Comparison of ENCODE assay signal across 16 mouse cellular contexts in genomic region chr7:127285154-127285553, GRCm38 (mm10). TPM values are rescaled to one million over a fixed set of nuclear protein-coding genes. Genes with fewer than 3 reads are reported as not detected.
DNase-seq lines count a peak whose midpoint lies in the region; ATAC-seq and TF ChIP-seq lines count a peak whose summit lies in the region.
"Had no signal": no experiment of that assay in that cellular context is flagged by ENCODE, and none has a peak within 500 bp of the region (broad histone marks: within the 10 kb centered on the region; RNA-seq: fewer than 3 reads in every experiment).

No protein-coding gene starts in this region.

- 0 out of 2 replicates have a peak overlapping the region, but pooled peaks have one; percentile 27 for H3K4me2 ChIP-seq in liver, embryonic 15.5 days
- no peak overlapping the region for H3K4me2 ChIP-seq in kidney, embryonic 14.5 days (replicated peaks; ENCODE audit: low read depth, low read length)
- H3K4me2 ChIP-seq: forebrain, embryonic 12.5 days; lung, embryonic 15.5 days; midbrain, embryonic 11.5 days; neural tube, embryonic 12.5 days had no signal

- no peak for TF ChIP-seq POLR2A in thymus, adult 2 months (IDR thresholded peaks at IDR 0.05; ENCODE audit: control insufficient read depth, extremely low read depth, insufficient read depth, low read length, poor library complexity)

- ATAC-seq in common myeloid progenitor, adult 5-6 weeks (replicated peaks; ENCODE audit: low read depth, poor library complexity, severe bottlenecking), result peak; percentile 79
- peak; percentile 70 for ATAC-seq in liver, embryonic 15.5 days (ENCODE audit: insufficient read depth)
- no peak for ATAC-seq in kidney, embryonic 14.5 days (ENCODE audit: low FRiP score, low TSS enrichment)
- ATAC-seq in cerebellum, adult (ENCODE audit: insufficient number of reproducible peaks, low FRiP score, low TSS enrichment), result no peak
- ATAC-seq: hindbrain, postnatal 0 days had no signal

- 9% methylated on average over 10 of the region's 10 CpGs for WGBS in liver, embryonic 15.5 days (ENCODE audit: insufficient replicate concordance)
- WGBS in thymus, adult 2 months, result 25% methylated on average over 7 of the region's 10 CpGs
- WGBS in kidney, embryonic 14.5 days, result 82% methylated on average over 10 of the region's 10 CpGs

- no peak overlapping the region for H3K9ac ChIP-seq in liver, embryonic 15.5 days
- H3K9ac ChIP-seq in kidney, embryonic 14.5 days (ENCODE audit: low read depth, low read length), result no peak overlapping the region
- H3K9ac ChIP-seq: forebrain, embryonic 12.5 days; lung, embryonic 15.5 days; neural tube, embryonic 12.5 days had no signal

- H3K4me1 ChIP-seq in liver, embryonic 15.5 days (replicated peaks), result peaks cover 19% of the 10 kb centered on the region
- H3K4me1 ChIP-seq in thymus, adult 2 months (replicated peaks; ENCODE audit: control insufficient read depth, insufficient read depth, low read length), result peaks cover 65% of the 10 kb centered on the region
- no peaks in the 10 kb centered on the region for H3K4me1 ChIP-seq in kidney, embryonic 14.5 days (ENCODE audit: control insufficient read depth, insufficient read depth, low read length)
- H3K4me1 ChIP-seq: forebrain, embryonic 12.5 days; lung, embryonic 15.5 days; neural tube, embryonic 12.5 days had no signal

- TF ChIP-seq CTCF in thymus, adult 2 months (IDR thresholded peaks at IDR 0.05; ENCODE audit: borderline replicate concordance, control insufficient read depth, extremely low read depth, insufficient read depth, low read length, poor library complexity), result no peak

- no peak overlapping the region for H3K27ac ChIP-seq in liver, embryonic 15.5 days (replicated peaks)
- peak overlapping the region; percentile 96 for H3K27ac ChIP-seq in thymus, adult 2 months (ENCODE audit: control insufficient read depth, insufficient read depth, low read length)
- no peak overlapping the region for H3K27ac ChIP-seq in kidney, embryonic 14.5 days (ENCODE audit: low read depth, low read length)
- H3K27ac ChIP-seq: forebrain, embryonic 12.5 days; hindbrain, postnatal 0 days; lung, embryonic 15.5 days; neural tube, embryonic 12.5 days had no signal

- H3K27me3 ChIP-seq in liver, embryonic 15.5 days, result 0 out of 2 replicates have a peak, but pooled peaks cover 3% of the 10 kb centered on the region
- no peaks in the 10 kb centered on the region for H3K27me3 ChIP-seq in thymus, adult 2 months (ENCODE audit: control insufficient read depth, insufficient read depth, low read length)
- no peaks in the 10 kb centered on the region for H3K27me3 ChIP-seq in kidney, embryonic 14.5 days (ENCODE audit: control insufficient read depth, insufficient read depth, low read length)
- H3K27me3 ChIP-seq: forebrain, embryonic 12.5 days; lung, embryonic 15.5 days; neural tube, embryonic 12.5 days had no signal

- peak; percentile 91 for DNase-seq in CD4-positive, CD25-positive, alpha-beta regulatory T cell, adult 2 months (ENCODE audit: low read depth, low spot score)
- peak; percentile 54 for DNase-seq in thymus, adult 2 months
- DNase-seq in layer of hippocampus, adult 9-10 months (ENCODE audit: low spot score), result no peak
- no peak for DNase-seq in gastrocnemius, postnatal 14 days
- DNase-seq: cerebellum, adult 8-10 months; gastrocnemius, postnatal 25 days; kidney, postnatal 36 days had no signal

- no peaks in the 10 kb centered on the region for H3K9me3 ChIP-seq in liver, embryonic 15.5 days (replicated peaks)
- peaks cover 15% of the 10 kb centered on the region for H3K9me3 ChIP-seq in kidney, embryonic 14.5 days (ENCODE audit: control insufficient read depth, low read length)

- intact Hi-C loops in gastrocnemius, postnatal 14 days (cut with DNase I; ENCODE audit: low total_unique reads), result no loop called here

- H3K4me3 ChIP-seq in liver, embryonic 15.5 days (replicated peaks), result no peak overlapping the region
- no peak overlapping the region for H3K4me3 ChIP-seq in thymus, adult 2 months (ENCODE audit: control insufficient read depth, insufficient read depth, low read length)
- no peak overlapping the region for H3K4me3 ChIP-seq in kidney, embryonic 14.5 days (ENCODE audit: low read length)
- H3K4me3 ChIP-seq: forebrain, embryonic 12.5 days; lung, embryonic 15.5 days; neural tube, embryonic 12.5 days had no signal

- H3K36me3 ChIP-seq in liver, embryonic 15.5 days (replicated peaks), result no peaks in the 10 kb centered on the region
- H3K36me3 ChIP-seq in thymus, adult 2 months (ENCODE audit: control insufficient read depth, insufficient read depth, low read length), result no peaks in the 10 kb centered on the region
- H3K36me3 ChIP-seq in kidney, embryonic 14.5 days (ENCODE audit: control insufficient read depth, insufficient read depth, low read length), result no peaks in the 10 kb centered on the region
- H3K36me3 ChIP-seq: forebrain, embryonic 12.5 days; lung, embryonic 15.5 days; neural tube, embryonic 12.5 days had no signal

RNA-seq across cellular contexts. Expression of gene Itgal, which starts 10.9 kb away (rescaled TPM):
- 26.1 and 31.6 TPM in 2 replicates for total RNA-seq in common myeloid progenitor, adult 5-6 weeks (2017)
- 6.2 and 7.3 TPM in 2 replicates for polyA plus RNA-seq in liver, embryonic 15.5 days (2015; fragmentation: Nextera tagmentation; extraction: Ambion mirVana)
- polyA plus RNA-seq in thymus, adult 2 months (2012; rRNA removed), result 353 and 356 TPM in 2 replicates
- 0.80 and 1.0 TPM in 2 replicates for polyA plus RNA-seq in kidney, embryonic 14.5 days (2014; fragmentation: Nextera tagmentation; extraction: Ambion mirVana)
- total RNA-seq in gastrocnemius, postnatal 14 days (2021), result under 1 TPM; 0.42 to 0.62 TPM
- total RNA-seq: hindbrain, postnatal 0 days had no signal

RNA-seq across cellular contexts. Expression of gene Sephs2, which starts 11.3 kb away (rescaled TPM):
- 99.1 and 102 TPM in 2 replicates for total RNA-seq in common myeloid progenitor, adult 5-6 weeks (2017)
- 162 and 175 TPM in 2 replicates for polyA plus RNA-seq in liver, embryonic 15.5 days (2015; fragmentation: Nextera tagmentation; extraction: Ambion mirVana)
- polyA plus RNA-seq in thymus, adult 2 months (2012; rRNA removed), result 37.2 and 46.3 TPM in 2 replicates
- polyA plus RNA-seq in kidney, embryonic 14.5 days (2014; fragmentation: Nextera tagmentation; extraction: Ambion mirVana), result 112 and 132 TPM in 2 replicates
- total RNA-seq in gastrocnemius, postnatal 14 days (2021), result 10 to 100 TPM; 19.3 to 23.1 TPM

RNA-seq across cellular contexts. Expression of gene Dctpp1, which starts 24.6 kb away (rescaled TPM):
- 85.1 and 88.3 TPM in 2 replicates for total RNA-seq in common myeloid progenitor, adult 5-6 weeks (2017)
- polyA plus RNA-seq in liver, embryonic 15.5 days (2015; fragmentation: Nextera tagmentation; extraction: Ambion mirVana), result 74.2 and 84.8 TPM in 2 replicates
- polyA plus RNA-seq in thymus, adult 2 months (2012; rRNA removed), result 122 and 125 TPM in 2 replicates
- 252 and 290 TPM in 2 replicates for polyA plus RNA-seq in kidney, embryonic 14.5 days (2014; fragmentation: Nextera tagmentation; extraction: Ambion mirVana)
- 10 to 100 TPM; 24.7 to 27.0 TPM for total RNA-seq in gastrocnemius, postnatal 14 days (2021)

RNA-seq across cellular contexts. Expression of gene Zfp771, which starts 41.1 kb away (rescaled TPM):
- 6.3 and 8.9 TPM in 2 replicates for total RNA-seq in common myeloid progenitor, adult 5-6 weeks (2017)
- polyA plus RNA-seq in liver, embryonic 15.5 days (2015; fragmentation: Nextera tagmentation; extraction: Ambion mirVana), result 13.8 and 15.0 TPM in 2 replicates
- 91.3 and 102 TPM in 2 replicates for polyA plus RNA-seq in thymus, adult 2 months (2012; rRNA removed)
- 59.3 and 94.9 TPM in 2 replicates for polyA plus RNA-seq in kidney, embryonic 14.5 days (2014; fragmentation: Nextera tagmentation; extraction: Ambion mirVana)
- total RNA-seq in gastrocnemius, postnatal 14 days (2021), result 10 to 100 TPM; 18.0 to 21.6 TPM

RNA-seq across cellular contexts. Expression of gene Sept1, which starts 52.2 kb away (rescaled TPM):
- total RNA-seq in common myeloid progenitor, adult 5-6 weeks (2017), result 62.7 and 63.2 TPM in 2 replicates
- polyA plus RNA-seq in liver, embryonic 15.5 days (2015; fragmentation: Nextera tagmentation; extraction: Ambion mirVana), result 9.4 and 9.7 TPM in 2 replicates
- polyA plus RNA-seq in thymus, adult 2 months (2012; rRNA removed), result 1,045 and 1,102 TPM in 2 replicates
- polyA plus RNA-seq in kidney, embryonic 14.5 days (2014; fragmentation: Nextera tagmentation; extraction: Ambion mirVana), result 18.5 and 21.6 TPM in 2 replicates
- total RNA-seq in gastrocnemius, postnatal 14 days (2021), result 1 to 10 TPM; 4.2 to 5.0 TPM

Comparison
In these comparisons a context has a peak if more than half of its experiments do, and no peak if none do; other contexts are left out.
1. DNase-seq: peak in CD4-positive, CD25-positive, alpha-beta regulatory T cell, adult 2 months (single experiment) and thymus, adult 2 months (single experiment); none in layer of hippocampus, adult 9-10 months (single experiment) and gastrocnemius, postnatal 14 days (single experiment).
2. ATAC-seq: peak in common myeloid progenitor, adult 5-6 weeks (single experiment) and liver, embryonic 15.5 days (single experiment); none in kidney, embryonic 14.5 days (single experiment) and cerebellum, adult (single experiment).
3. RNA of gene Itgal, which starts 10.9 kb away (polyA plus RNA-seq): 353 to 356 TPM in thymus, adult 2 months; 6.2 to 7.3 TPM in liver, embryonic 15.5 days and 0.80 to 1.0 TPM in kidney, embryonic 14.5 days; every median in the first group is over 10 times any median in the second.